Mouse (Mus musculus): ENCODE data around the gene Cd96. TPM values are rescaled to one million over a fixed set of nuclear protein-coding genes. Genes with fewer than 3 reads are reported as not detected.

Cd96 gene
- polyA plus RNA-seq, 2 experiments = 0.41 to 0.50 TPM

- H3K9ac ChIP-seq (ENCODE audit: low read depth, low read length, severe bottlenecking) = no peak overlapping the region
- no peaks in the 10 kb centered on the region for H3K36me3 ChIP-seq (ENCODE audit: control insufficient read depth, insufficient read depth, low read length)
- H3K4me1 ChIP-seq (ENCODE audit: control insufficient read depth, insufficient read depth, low read length) = no peaks in the 10 kb centered on the region
- H3K9me3 ChIP-seq (ENCODE audit: control insufficient read depth, low read length) = no peaks in the 10 kb centered on the region
- no peak overlapping the region for H3K27ac ChIP-seq (replicated peaks; ENCODE audit: low read depth, low read length)
- no peak for TF ChIP-seq POLR2A (IDR thresholded peaks at IDR 0.05; ENCODE audit: borderline replicate concordance, extremely low read depth, insufficient read depth, insufficient read length)
- H3K4me3 ChIP-seq (replicated peaks; ENCODE audit: low read length) = no peak overlapping the region
- WGBS = 86% methylated on average over 3 of the region's 3 CpGs
- no peak for DNase-seq (ENCODE audit: low spot score)
- H3K27me3 ChIP-seq (ENCODE audit: control insufficient read depth, insufficient read depth, low read length) = no peaks in the 10 kb centered on the region
- no peak for ATAC-seq (ENCODE audit: low FRiP score, low read depth)
- no peak overlapping the region for H3K4me2 ChIP-seq (replicated peaks; ENCODE audit: low read depth, low read length, severe bottlenecking)
Observed at GRCm38 (mm10) chr16:46117645-46118044, 2.4 kb downstream of the Cd96 start.

GRCm38 (mm10) chr16:46114727-46115126, 5.3 kb downstream of the Cd96 start:
- Histone ChIP-seq H3K9me3 (ENCODE audit: control insufficient read depth, low read length) (no peaks in the 10 kb centered on the region), H3K4me3 (replicated peaks; ENCODE audit: low read length) (no peak overlapping the region), H3K4me2 (replicated peaks; ENCODE audit: low read depth, low read length, severe bottlenecking) (no peak overlapping the region), H3K9ac (ENCODE audit: low read depth, low read length, severe bottlenecking) (no peak overlapping the region), H3K27ac (replicated peaks; ENCODE audit: low read depth, low read length) (no peak overlapping the region), H3K4me1 (ENCODE audit: control insufficient read depth, insufficient read depth, low read length) (no peaks in the 10 kb centered on the region), H3K36me3 (ENCODE audit: control insufficient read depth, insufficient read depth, low read length) (no peaks in the 10 kb centered on the region), H3K27me3 (ENCODE audit: control insufficient read depth, insufficient read depth, low read length) (no peaks in the 10 kb centered on the region)
- TF ChIP-seq POLR2A (IDR thresholded peaks at IDR 0.05; ENCODE audit: borderline replicate concordance, extremely low read depth, insufficient read depth, insufficient read length) = no peak
- DNase-seq (ENCODE audit: low spot score) (no peak), ATAC-seq (ENCODE audit: low FRiP score, low read depth) (no peak)
- 74% methylated on average over 2 of the region's 2 CpGs for WGBS

- no peak overlapping the region for H3K4me3 ChIP-seq (replicated peaks; ENCODE audit: low read length)
- H3K9ac ChIP-seq (ENCODE audit: low read depth, low read length, severe bottlenecking) = no peak overlapping the region
- H3K4me1 ChIP-seq (ENCODE audit: control insufficient read depth, insufficient read depth, low read length) = no peaks in the 10 kb centered on the region
- no peak overlapping the region for H3K27ac ChIP-seq (replicated peaks; ENCODE audit: low read depth, low read length)
- no peaks in the 10 kb centered on the region for H3K36me3 ChIP-seq (ENCODE audit: control insufficient read depth, insufficient read depth, low read length)
- 58% methylated on average over 8 of the region's 8 CpGs for WGBS
- ATAC-seq (ENCODE audit: low FRiP score, low read depth) (no peak), DNase-seq (ENCODE audit: low spot score) (no peak)
- H3K27me3 ChIP-seq (ENCODE audit: control insufficient read depth, insufficient read depth, low read length) = no peaks in the 10 kb centered on the region
- H3K9me3 ChIP-seq (ENCODE audit: control insufficient read depth, low read length) = no peaks in the 10 kb centered on the region
- H3K4me2 ChIP-seq (replicated peaks; ENCODE audit: low read depth, low read length, severe bottlenecking) = no peak overlapping the region
- TF ChIP-seq POLR2A (IDR thresholded peaks at IDR 0.05; ENCODE audit: borderline replicate concordance, extremely low read depth, insufficient read depth, insufficient read length) = no peak
Observed at GRCm38 (mm10) chr16:46109536-46109935, 10.5 kb downstream of the Cd96 start.

- Histone ChIP-seq H3K36me3 (ENCODE audit: control insufficient read depth, insufficient read depth, low read length) (no peaks in the 10 kb centered on the region), H3K27me3 (ENCODE audit: control insufficient read depth, insufficient read depth, low read length) (no peaks in the 10 kb centered on the region), H3K9me3 (ENCODE audit: control insufficient read depth, low read length) (no peaks in the 10 kb centered on the region), H3K27ac (replicated peaks; ENCODE audit: low read depth, low read length) (no peak overlapping the region), H3K9ac (ENCODE audit: low read depth, low read length, severe bottlenecking) (no peak overlapping the region), H3K4me2 (replicated peaks; ENCODE audit: low read depth, low read length, severe bottlenecking) (no peak overlapping the region), H3K4me3 (replicated peaks; ENCODE audit: low read length) (no peak overlapping the region), H3K4me1 (ENCODE audit: control insufficient read depth, insufficient read depth, low read length) (no peaks in the 10 kb centered on the region)
- DNase-seq (ENCODE audit: low spot score) = no peak
- 68% methylated on average over 4 of the region's 4 CpGs for WGBS
- ATAC-seq (ENCODE audit: low FRiP score, low read depth) = no peak
- no peak for TF ChIP-seq POLR2A (IDR thresholded peaks at IDR 0.05; ENCODE audit: borderline replicate concordance, extremely low read depth, insufficient read depth, insufficient read length)
Observed at GRCm38 (mm10) chr16:46107431-46107830, 12.6 kb downstream of the Cd96 start.

GRCm38 (mm10) chr16:46104491-46104890, 15.6 kb downstream of the Cd96 start:
- Histone ChIP-seq H3K4me3 (replicated peaks; ENCODE audit: low read length) (no peak overlapping the region), H3K36me3 (ENCODE audit: control insufficient read depth, insufficient read depth, low read length) (no peaks in the 10 kb centered on the region), H3K4me2 (replicated peaks; ENCODE audit: low read depth, low read length, severe bottlenecking) (no peak overlapping the region), H3K27me3 (ENCODE audit: control insufficient read depth, insufficient read depth, low read length) (no peaks in the 10 kb centered on the region), H3K4me1 (ENCODE audit: control insufficient read depth, insufficient read depth, low read length) (no peaks in the 10 kb centered on the region), H3K27ac (replicated peaks; ENCODE audit: low read depth, low read length) (no peak overlapping the region), H3K9me3 (ENCODE audit: control insufficient read depth, low read length) (no peaks in the 10 kb centered on the region), H3K9ac (ENCODE audit: low read depth, low read length, severe bottlenecking) (no peak overlapping the region)
- no peak for DNase-seq (ENCODE audit: low spot score)
- no peak for TF ChIP-seq POLR2A (IDR thresholded peaks at IDR 0.05; ENCODE audit: borderline replicate concordance, extremely low read depth, insufficient read depth, insufficient read length)
- no peak for ATAC-seq (ENCODE audit: low FRiP score, low read depth)
- WGBS = 79% methylated on average over 9 of the region's 9 CpGs

- ATAC-seq (ENCODE audit: low FRiP score, low read depth) (no peak), DNase-seq (ENCODE audit: low spot score) (no peak)
- Histone ChIP-seq H3K27ac (replicated peaks; ENCODE audit: low read depth, low read length) (no peak overlapping the region), H3K4me3 (replicated peaks; ENCODE audit: low read length) (no peak overlapping the region), H3K4me2 (replicated peaks; ENCODE audit: low read depth, low read length, severe bottlenecking) (no peak overlapping the region), H3K36me3 (ENCODE audit: control insufficient read depth, insufficient read depth, low read length) (no peaks in the 10 kb centered on the region), H3K4me1 (ENCODE audit: control insufficient read depth, insufficient read depth, low read length) (no peaks in the 10 kb centered on the region), H3K9me3 (ENCODE audit: control insufficient read depth, low read length) (no peaks in the 10 kb centered on the region), H3K27me3 (ENCODE audit: control insufficient read depth, insufficient read depth, low read length) (no peaks in the 10 kb centered on the region), H3K9ac (ENCODE audit: low read depth, low read length, severe bottlenecking) (no peak overlapping the region)
- TF ChIP-seq POLR2A (IDR thresholded peaks at IDR 0.05; ENCODE audit: borderline replicate concordance, extremely low read depth, insufficient read depth, insufficient read length) = no peak
- 39% methylated on average over 2 of the region's 2 CpGs for WGBS
Observed at GRCm38 (mm10) chr16:46101748-46102147, 18.3 kb downstream of the Cd96 start.
